Mouse (Mus musculus) left cerebral cortex, adult 9 months (tissue): ENCODE data around the gene Mcrip2.

Source experiments
- DNase-seq, 2 experiments: peaks; one replicate each; pipeline ENCODE4 v3.0.0; 2022; ENCODE audit warnings: low spot score in 2 of 2

Mcrip2 gene

DNA sequence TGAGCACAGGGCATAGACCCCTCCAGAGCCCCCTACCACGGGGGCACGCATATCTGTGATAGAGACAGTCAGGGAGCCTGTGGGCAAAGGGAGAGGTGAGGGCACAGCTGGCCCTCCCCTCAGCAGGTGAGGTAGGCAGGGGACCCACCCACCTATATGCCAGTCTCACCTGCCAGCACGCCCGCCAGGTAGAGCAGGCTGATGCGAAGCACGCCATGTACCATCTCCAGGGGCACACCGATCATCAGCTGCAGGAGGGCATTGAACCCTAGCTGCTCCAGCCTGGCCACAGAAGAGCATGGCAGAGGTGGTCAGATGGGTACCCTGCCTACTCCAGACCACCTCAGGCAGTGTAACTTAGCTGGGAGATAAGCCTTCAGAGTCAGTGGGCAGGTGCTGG lies 33.3 kb downstream of the Mcrip2 start:
- no peak for DNase-seq

DNA sequence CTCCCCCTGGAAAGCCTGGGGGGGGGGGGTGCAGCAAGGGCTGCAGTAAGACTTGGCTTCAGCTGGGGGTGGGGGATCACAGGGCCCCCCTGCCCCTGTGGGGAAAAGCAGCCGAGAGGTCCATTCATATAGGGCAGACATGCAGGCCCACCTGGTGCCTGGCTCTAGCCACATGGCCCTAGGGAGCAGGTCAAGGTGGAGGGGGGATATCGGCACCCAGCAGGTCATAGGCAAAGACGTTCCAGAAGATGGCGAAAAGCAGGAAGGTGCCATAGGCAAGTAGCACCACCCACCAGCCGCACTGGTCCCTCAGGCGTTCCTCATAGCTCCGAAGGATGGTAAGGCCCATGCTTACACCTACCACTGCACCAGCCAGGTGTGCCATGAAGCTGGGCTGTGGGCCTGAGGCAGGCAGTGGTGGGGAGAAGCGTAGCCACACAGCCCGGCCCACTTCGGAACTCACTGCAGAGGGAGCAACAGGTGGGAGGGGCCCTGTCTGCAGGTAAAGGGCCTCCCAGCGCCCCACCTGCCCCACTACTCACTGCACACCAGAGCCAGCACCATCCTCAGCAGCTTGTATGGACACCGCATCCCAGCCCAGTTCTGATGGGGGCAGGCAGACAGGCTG lies 33.9 kb downstream of the Mcrip2 start:
- DNase-seq = no peak

DNA sequence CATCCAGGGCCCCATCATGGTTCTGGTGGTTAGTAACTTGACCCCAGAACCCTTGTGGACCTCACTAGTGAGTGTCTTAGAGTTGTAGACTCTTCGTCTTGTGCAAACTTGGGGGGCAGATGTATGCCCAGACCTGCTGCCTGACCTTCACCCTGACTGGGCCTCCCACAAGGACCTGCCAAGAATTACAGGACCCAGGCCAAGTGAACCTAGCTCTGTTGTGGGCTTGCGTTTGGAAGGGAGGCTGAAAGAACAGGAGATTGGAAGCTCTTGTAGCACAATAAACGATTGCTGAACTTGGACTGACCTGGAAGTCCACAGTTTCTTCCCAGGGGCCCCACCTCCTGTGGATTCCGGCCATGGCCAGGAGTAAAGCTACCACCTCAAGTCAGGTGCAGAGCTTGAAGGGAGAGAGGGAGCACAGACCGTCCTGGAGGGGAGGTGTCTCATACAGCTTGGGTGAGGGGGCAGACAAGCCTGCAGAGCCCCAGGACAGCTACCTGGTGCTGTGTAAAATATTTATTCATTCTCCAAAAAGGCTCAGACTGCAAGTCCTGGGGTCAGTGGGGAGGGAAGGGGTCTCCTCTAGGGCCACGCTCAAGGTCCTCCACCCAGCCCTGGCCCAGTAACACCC lies 34.5 kb downstream of the Mcrip2 start:
- DNase-seq = no peak

DNA sequence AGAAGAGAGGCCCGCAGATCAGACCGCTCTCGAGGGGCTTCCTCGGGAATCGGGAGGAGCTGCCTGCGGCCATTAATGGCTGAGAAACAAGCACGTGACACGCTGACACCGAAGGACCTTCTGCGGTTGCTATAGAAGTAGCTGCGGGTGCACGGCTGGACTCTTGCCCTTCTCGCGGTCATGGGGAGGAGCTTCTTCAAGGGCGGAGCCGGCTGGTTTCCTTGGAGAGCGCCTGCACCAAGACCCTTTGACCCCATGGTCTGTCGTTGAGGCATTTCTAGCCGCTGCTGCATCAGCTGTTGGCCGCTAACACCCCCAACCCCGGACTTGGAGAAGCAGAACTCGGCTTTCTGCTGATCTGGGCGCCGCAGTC lies 35.3 kb downstream of the Mcrip2 start, which contains the start of gene Stub1:
Stub1 (minus strand) TSS at position 114 of the 373 bp plus-strand sequence.
- DNase-seq = peak in 1 of 2 experiments; percentile 86

DNA sequence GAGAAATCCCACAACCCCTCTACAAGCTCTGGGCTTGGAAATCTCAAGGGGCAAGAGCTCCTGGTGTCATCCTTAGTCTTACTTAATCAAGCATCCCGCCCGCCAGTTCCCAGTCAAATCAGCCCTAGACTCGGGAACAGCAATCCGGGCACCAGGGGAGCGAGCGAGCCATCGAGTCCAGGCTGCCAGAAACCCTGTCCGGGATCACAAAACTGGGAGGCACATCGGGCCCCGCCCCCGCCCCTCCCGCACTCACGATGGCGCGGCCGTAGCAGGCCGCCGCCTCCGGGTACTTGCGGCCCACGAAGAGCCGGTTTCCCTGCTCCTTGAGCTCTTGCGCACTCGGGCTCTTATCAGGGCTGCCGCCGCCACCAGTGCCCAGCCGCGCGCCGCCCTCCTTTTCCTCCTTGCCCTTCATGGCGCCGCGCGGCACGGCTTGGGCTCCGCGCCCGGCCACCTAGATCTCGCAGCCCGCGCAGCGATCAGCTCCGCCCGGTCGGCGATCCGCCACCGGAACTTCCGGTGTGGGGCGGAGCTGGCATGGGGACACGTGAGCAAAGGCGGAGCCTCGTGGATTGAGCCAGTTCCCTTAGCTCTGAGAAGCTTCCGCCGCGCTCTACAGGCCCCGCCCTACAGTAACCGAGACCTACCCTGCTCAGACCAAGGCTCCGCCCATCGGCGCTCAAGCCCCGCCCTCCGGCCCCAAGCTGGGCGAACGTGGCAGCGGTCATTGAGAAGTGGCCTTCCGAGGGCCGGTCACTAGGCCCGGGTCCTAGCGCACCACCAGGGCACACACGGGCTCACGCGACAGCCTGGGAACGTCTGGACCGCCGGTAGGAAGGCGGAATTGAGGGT lies 35.9 kb downstream of the Mcrip2 start:
- peak; percentile 98 to 99 for DNase-seq

DNA sequence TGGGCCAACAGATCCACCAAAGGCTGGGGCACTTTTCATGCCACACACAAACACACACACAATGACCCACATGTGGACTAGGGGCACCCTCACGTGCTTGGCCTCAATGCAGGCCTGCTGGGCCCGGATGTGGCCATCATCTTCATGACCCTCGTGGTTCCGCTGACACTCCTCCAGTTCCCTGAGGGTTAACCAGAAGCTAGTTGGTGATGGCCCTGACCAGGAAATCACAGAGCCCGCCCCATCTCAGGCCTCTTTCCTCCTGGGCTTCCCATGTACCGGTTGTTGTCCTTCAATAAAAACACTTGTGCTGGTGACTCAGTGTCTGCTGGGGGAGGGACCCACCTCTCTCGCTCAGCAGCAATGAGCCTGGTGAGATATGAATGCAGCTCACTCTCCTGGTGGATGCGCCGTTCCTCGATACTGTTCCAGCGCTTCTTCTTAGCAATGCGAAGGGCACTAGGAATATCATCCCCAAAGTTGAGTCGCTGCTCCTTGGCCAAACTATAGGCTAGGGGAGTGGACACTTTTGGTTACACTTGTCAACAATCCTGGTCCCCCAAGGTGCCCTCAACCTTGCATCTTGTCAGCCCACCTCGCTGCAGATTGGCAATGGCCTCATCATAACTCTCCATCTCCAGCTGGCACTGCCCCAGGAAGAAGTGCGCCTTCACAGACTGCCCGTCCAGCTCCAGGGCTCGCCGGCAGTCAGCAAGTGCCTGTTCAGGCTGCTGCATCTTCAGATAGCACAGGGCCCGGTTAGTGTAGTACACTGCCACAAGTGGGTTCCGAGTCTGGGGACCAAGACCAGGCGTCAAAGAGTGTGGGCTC lies 36.9 kb downstream of the Mcrip2 start:
- DNase-seq = no peak

DNA sequence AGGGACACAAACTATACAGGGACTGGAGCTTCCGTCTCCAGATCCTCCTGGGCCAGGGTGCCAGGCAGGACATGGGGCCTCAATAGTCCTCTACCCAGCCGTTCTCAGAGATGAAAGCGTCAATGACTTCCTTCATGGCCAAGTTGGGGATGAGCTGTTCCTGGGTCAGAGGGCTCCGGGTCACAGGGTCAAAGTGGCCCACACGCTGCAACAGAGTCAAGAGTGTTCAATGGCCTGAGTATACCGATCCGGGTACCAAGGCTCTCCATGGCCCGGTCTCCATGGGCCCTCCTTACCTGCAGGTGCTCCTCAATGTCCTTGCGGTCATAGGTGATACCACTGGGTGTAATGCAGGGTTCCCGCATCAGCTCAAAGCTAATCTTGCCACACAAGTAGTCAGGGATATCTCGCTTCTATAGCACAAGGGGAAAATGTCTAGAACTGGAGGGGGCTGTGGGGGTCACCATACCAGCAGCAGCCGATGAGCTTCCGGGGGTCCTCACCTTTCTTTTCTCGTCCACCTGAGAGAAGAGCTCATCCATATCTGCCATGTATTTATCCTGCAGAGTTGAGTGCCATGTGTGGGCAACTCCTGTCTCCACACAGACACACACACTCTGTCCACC lies 37.6 kb downstream of the Mcrip2 start:
- DNase-seq = no peak

DNA sequence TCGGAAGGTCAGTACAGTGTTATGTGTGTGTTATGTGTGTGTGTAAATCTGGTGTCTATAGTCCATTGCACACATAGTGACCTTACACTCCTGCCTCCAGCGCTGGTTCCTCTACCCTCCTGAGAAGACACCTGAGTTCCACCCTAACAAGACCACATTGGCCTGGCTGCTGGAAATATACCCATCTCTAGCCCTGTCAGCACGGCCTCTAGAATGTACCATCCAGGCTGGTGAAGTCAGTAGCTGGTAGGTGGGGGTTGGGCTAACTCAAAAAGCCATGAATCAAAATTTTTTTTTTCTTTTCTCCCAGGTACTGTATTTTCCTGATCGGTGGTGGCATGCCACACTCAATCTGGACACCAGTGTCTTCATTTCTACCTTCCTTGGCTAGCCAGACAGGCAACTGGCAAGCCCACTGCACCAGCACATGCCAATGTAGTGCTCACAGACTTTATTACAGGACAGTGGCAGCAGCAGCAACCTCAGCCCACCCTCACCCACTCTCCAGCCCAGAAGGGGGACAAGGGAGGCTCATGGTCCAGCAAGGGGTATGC lies 38.3 kb downstream of the Mcrip2 start:
- DNase-seq = no peak

DNA sequence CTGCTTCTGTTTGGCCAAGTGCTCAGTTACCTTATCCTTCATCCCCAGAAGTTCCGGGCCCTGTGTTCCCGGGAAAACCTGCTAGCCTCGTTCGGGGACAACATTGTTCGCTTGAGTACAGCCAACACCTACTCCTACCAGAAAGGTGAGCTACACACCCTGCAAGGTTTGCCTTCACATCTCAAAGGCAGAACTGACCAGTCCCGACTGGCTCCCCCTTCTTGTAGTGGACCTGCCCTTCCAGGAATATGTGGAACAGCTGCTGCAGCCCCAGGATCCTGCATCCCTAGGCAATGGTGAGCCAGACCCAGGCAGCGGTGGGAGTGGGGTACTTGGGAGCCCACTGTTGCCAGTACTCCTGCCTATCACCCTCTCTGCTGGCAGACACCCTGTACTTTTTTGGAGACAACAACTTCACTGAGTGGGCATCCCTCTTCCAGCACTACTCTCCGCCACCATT lies 39.0 kb downstream of the Mcrip2 start:
- DNase-seq = no peak

DNA sequence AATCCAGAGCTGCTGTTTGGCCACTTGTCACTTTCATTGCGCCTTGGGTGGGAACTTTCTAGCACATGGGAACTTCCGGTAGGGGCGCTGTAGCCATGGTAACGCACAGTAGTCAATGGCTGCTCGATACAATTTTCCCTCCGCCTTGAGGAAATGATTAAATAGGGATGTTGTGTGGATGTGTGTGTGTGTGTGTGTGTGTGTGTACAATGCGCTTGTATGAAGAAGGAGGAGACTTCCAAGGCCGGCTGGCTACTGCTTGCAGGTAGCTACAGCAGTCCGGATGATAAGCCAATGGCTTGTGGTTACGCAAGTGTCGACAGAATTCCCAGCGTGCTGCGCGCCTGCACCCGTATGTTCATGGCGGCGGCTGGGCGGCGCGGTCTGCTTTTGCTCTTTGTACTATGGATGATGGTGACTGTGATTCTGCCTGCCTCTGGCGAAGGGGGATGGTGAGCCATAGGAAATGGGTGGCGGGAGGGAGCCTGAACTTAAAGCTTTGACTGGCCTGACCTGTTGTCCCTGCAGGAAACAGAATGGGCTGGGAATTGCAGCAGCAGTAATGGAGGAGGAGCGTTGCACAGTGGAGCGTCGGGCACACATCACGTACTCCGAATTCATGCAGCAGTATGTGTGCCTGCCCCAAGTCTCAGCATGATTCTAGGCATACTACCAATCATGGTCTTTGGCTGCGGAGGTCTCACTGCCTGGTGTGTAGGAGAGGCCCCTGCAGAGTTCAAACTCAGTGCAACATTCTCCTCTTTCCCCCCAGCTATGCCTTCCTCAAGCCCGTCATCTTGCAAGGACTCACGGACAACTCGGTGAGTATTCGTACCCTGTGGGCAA lies 39.6 kb downstream of the Mcrip2 start, which contains the start of gene Jmjd8:
Jmjd8 (plus strand) TSS at position 156 of the 846 bp plus-strand sequence.
- peak in 1 of 2 experiments; percentile 84 for DNase-seq

DNA sequence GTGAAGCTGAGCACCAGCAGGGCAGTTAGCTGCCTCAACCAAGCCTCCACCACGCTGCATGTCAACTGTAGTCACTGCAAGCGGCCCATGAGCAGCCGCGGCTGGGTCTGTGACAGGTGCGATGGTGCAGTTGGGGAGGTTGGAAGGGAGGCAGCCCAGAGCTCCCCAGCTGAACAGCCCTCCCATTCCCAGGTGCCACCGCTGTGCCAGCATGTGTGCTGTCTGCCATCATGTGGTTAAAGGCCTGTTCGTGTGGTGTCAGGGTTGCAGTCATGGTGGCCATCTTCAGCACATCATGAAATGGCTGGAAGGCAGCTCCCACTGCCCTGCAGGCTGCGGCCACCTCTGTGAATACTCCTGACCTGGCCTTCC lies 40.4 kb downstream of the Mcrip2 start:
- DNase-seq = no peak

DNA sequence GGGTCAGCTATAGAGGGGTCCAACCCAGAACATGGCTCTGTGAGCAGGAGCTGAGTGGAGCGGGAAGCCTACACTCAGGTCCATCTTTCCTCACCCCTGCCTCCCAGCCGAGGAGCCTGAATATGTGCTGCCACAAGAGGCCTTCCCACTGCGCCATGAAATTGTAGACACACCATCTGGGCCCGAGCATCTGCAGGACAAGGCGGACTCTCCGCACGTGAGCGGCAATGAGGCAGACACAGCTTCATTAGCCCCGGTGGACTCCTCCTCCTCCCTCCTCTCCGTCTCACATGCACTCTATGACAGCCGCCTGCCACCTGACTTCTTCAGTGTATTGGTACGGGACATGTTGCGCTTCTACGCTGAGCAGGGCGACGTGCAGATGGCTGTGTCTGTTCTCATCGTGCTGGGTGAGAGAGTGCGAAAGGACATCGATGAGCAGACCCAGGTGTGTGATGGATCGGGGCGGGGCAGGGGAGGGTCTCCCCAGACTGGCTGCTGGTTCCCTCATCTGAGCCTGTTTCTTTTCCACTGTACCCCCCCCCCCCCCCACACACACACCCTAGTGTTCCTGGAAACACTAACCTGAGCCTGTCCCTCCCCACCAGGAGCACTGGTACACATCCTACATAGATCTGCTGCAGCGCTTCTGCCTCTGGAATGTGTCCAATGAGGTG lies 40.9 kb downstream of the Mcrip2 start:
- no peak for DNase-seq

DNA sequence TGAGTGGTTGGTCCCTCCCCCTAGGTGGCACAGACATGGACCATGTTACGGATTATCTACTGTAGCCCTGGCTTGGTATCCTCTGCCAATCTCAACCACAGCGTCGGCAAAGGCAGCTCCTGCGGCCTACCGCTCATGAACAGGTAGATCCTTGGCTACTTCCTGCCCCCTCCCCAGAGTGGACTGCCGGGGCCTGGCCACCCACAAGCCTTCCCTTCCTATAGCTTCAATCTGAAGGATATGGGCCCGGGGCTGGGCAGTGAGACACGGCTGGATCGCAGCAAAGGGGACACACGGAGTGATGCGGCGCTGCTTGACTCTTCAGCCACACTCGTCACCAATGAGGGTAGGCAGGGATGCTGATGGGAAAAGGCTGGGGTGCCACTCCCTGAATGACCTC lies 41.6 kb downstream of the Mcrip2 start:
- no peak for DNase-seq

DNA sequence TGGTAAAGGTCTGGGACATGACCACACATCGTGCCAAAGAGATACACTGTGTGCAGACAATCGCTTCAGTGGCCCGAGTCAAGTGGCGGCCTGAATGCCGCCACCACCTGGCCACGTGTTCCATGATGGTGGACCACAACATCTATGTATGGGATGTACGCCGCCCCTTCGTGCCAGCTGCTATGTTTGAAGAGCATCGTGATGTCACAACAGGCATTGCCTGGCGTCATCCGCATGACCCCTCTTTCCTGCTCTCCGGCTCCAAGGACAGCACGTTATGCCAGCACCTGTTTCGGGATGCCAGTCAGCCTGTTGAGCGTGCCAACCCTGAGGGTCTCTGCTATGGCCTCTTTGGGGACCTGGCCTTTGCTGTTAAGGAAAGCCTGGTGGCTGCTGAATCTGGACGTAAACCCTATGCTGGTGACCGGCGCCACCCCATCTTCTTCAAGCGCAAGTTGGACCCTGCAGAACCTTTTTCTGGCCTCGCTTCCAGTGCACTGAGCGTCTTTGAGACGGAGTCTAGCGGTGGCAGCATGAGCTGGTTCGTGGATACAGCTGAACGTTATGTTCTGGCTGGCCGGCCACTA lies 42.5 kb downstream of the Mcrip2 start:
- no peak for DNase-seq

DNA sequence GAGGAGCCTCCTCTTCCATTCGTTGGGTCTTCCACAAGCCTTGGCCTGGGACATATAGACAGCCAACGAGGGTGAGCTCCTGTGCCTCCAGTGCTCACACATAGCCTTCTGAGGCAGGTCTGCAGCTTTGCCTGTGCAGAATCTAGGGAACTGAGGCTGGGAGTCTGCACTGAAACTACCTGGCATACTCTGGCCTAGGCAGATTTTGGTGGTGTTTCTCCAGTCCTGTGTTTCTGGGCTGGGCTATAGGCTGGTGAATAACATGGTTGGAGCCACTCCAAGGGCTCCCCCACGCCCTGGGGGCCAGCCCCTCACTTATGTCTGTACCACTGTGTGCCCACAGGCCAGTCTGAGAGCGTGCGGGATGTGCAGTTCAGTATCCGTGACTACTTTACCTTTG lies 43.3 kb downstream of the Mcrip2 start:
- DNase-seq = no peak

DNA sequence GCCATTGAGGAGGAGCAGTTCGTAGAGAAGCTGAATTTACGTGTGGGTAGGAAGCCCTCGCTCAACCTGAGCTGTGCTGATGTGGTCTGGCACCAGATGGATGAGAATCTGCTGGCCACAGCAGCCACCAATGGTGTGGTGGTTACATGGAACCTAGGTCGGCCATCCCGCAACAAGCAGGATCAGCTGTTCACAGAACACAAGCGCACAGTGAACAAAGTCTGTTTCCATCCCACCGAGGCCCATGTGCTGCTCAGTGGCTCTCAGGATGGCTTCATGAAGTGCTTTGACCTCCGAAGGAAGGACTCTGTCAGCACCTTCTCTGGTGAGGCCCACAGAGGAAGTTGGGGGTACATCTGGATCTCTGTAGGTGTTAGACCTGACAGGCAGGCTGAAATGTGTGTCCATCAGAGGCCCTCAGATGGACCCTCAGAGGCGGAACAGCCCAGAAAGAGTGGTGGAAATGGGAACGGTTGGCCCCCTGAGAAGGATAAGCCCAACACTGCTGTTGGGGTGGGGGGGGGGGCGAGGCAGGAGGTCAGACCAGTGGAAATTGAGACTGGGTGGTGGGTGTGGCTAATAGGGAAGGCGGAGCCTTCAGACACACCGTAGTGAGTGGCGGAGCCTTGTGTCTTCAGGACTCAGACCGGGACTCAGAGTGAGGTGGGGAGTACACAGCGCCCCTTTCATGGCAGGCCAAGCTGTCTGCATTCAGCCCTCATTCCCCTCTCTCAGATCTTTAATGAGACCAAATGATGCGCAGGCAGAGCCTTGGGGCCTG lies 44.0 kb downstream of the Mcrip2 start:
- no peak for DNase-seq

DNA sequence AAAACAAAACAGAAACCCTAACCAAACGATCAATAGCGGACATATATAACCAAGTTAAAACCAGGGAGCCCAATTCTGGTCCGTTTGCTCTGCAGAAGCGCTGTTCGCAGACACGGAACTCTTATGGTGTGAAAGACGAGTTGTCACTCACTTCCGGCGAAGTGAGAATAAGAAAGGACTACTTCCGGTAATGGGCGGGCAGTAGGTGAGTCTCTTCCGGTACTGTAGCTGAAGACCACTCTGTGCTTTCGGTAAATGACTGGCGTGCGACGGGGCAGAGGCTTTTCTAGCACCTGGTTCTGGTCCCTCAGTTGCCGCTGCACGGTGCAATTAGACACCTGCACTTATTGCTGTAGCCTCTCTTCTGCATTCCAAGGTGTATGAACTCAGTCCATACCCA lies 45.1 kb downstream of the Mcrip2 start, which contains the start of gene Wdr24:
Wdr24 (plus strand) TSS at position 176 of the 400 bp plus-strand sequence.
- peak in 1 of 2 experiments; percentile 87 for DNase-seq
